Mouse (Mus musculus) central nervous system, embryonic 11.5 days (tissue): ENCODE results near the gene Stxbp4. TPM values are rescaled to one million over a fixed set of nuclear protein-coding genes. Genes with fewer than 3 reads are reported as not detected.

Source experiments
- polyA plus RNA-seq: library from polyadenylated mRNA; depleted of rRNA; stranded (reverse); fragments of >200 nt; gene quantifications from 2 replicates; pipeline ENCODE4 v1.2.3, GENCODE M21; 2012; rRNA removed

Gene Stxbp4
- polyA plus RNA-seq: 12.4 and 16.3 TPM in 2 replicates

DNA sequence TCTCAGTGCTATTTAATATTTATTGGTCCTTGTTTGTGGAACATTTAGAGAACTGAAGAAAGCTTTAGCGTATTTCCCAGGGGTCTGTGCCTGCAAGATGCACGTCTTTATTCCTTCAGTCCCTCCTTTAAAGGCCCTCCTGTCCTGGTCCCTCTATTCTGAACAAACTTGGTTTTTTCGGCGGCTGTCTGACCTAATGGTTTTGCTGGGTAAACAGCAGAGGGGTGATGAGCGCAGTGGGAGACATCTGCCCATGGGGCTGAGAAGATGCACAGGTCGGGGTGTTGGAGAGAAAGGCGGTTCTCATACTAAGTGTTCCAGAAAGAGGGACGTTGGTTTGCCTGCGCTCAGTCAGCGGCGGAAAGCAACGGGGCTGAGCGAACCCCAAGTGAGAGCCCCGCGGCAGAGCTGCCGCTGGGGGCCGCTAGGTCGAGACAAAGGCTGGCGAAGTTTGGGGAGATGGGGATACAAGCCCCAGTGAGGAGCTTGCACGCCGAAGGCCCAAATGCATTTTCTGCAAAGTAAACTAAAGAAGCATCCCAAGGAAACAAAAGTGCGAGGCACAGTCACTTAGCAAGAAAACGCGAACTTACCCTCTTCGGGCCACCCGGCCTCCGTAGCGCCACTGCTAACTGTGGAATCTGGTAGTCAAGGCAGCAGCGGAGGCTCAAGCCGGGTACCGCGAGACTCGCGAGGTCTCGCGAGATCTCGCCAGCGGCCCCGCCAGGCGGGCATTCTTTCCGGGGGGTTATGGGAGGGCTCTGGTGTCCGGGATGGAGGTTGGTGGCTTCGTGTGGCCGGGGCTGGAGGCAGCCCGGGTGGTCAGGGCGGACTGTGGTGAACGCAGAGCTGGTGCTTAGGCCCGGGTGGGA lies at the start of gene Stxbp4, which contains the start of gene Cox11:
Gene Stxbp4, minus strand, starts transcription at position 645 of the 872 bp plus-strand sequence.
Gene Cox11, plus strand, starts transcription at position 734 of the 872 bp plus-strand sequence.

Other genes starting within 250 kb of the Stxbp4 start
- 1.6 and 2.5 TPM in 2 replicates for gene Hlf, start 247.2 kb downstream of the Stxbp4 start, polyA plus RNA-seq
- 27.2 and 31.5 TPM in 2 replicates for gene Cox11, start 89 bp upstream of the Stxbp4 start, polyA plus RNA-seq
- 13.1 and 16.9 TPM in 2 replicates for gene Tom1l1, start 50.3 kb upstream of the Stxbp4 start, polyA plus RNA-seq